Mouse (Mus musculus) embryo, embryonic 9.5 days (tissue): ENCODE data around the gene Hepacam.

Source experiments
- DNase-seq: peaks from one replicate; pipeline ENCODE4 v3.0.0-alpha.2; 2017; ENCODE audit errors: extremely low spot score

Gene Hepacam

GRCm38 (mm10) chr9:37433823-37434560 is 66.8 kb downstream of the Hepacam start:
- DNase-seq, result no peak

GRCm38 (mm10) chr9:37434932-37435331 is 67.8 kb downstream of the Hepacam start:
- DNase-seq, result no peak

- no peak for DNase-seq
Measured at GRCm38 (mm10) chr9:37435616-37436015, 68.5 kb downstream of the Hepacam start.
